Mouse (Mus musculus): ENCODE results near the gene Olfr691. TPM values are rescaled to one million over a fixed set of nuclear protein-coding genes. Genes with fewer than 3 reads are reported as not detected.
"Not testable (repeated sequence)": the region's sequence is repeated elsewhere in the genome, so short reads cannot be mapped to it uniquely, and the experiment has no call there.

Olfr691 gene
- total RNA-seq (2021): under 1 TPM; 0.72 to 0.91 TPM

DNA sequence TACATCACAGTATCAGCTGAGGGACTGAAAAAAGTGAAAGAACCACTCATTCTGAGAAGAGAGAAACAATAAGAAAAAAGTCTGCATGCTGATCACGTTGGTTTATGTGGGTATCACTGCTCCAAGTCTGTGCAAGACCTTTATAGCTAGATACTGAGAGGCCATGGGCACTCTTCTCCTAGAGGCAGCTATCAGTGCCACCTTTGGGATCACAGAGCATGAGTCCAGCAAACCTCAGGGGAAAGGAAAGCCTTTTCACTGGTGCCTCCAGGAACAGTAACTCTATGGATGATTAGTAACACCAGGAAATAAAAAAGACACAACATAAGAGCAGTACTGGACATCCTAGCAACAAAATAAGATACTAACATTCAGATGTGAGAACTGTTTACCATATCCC, at the start of gene Olfr691:
Olfr691 (minus strand) TSS at position 101 of the 400 bp plus-strand sequence.
- DNase-seq (ENCODE audit: low spot score in 2 of 2): no peak
- intact Hi-C loops (cut with DNase I): no loop called here

GRCm38 (mm10) chr7:105390236-105390635, 48.2 kb upstream of the Olfr691 start:
- no peak for DNase-seq (ENCODE audit: low spot score in 2 of 2)
- intact Hi-C loops (cut with DNase I): no loop called here

GRCm38 (mm10) chr7:105387696-105388095, 45.6 kb upstream of the Olfr691 start:
- DNase-seq (ENCODE audit: low spot score in 2 of 2): no peak
- intact Hi-C loops (cut with DNase I): no loop called here

- DNase-seq (ENCODE audit: low spot score in 2 of 2): no peak
- intact Hi-C loops (cut with DNase I): no loop called here
Observed at GRCm38 (mm10) chr7:105380329-105380728, 38.3 kb upstream of the Olfr691 start.

GRCm38 (mm10) chr7:105374866-105375265, 32.8 kb upstream of the Olfr691 start, which contains the start of gene Gm5901:
Gene Gm5901, plus strand, starts transcription at chr7:105375038.
- intact Hi-C loops (cut with DNase I): no loop called here
- DNase-seq (ENCODE audit: low spot score in 2 of 2): no peak

DNA sequence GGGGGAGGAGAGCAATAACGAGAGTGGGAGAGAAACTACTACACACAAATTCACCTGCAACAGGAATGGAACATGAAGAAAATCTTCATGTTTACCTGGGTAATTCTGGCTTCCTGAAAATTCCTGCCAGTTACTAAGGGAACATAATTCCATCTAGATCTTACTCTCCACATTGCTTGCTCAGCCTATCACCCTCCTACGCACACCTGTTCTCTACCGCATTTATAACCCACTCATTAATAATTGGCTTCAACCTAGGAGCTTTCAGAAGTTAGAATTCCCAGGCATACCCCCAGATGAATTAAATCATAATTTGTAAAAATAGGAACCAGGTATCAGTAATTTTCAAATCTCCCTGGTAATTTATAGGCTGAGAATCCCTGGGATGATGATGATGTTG, 31.9 kb upstream of the Olfr691 start:
- intact Hi-C loops (cut with DNase I): no loop called here
- no peak for DNase-seq (ENCODE audit: low spot score in 2 of 2)

DNA sequence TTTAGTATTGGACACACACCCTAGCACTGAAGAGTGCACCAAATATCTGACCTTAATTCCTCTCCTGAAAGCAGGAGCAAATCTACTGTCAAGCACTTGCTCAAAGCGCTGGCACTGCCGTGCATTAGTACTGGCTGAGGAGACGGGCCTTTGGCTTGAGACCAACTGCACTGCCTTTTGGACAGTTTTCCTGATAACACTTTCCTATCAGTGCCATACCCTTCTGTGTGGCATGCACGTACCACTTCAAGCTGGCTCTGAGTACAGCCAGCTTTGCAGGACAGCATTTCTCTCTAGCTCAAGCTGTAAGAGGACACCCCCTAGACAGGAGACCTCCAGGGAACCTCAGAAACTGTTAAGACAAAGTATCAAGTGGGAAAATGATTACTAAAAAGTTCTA, 31.4 kb upstream of the Olfr691 start:
- intact Hi-C loops (cut with DNase I): no loop called here
- DNase-seq (ENCODE audit: low spot score in 2 of 2): no peak

GRCm38 (mm10) chr7:105372912-105373311, 30.8 kb upstream of the Olfr691 start:
- intact Hi-C loops (cut with DNase I): no loop called here
- no peak for DNase-seq (ENCODE audit: low spot score in 2 of 2)

DNA sequence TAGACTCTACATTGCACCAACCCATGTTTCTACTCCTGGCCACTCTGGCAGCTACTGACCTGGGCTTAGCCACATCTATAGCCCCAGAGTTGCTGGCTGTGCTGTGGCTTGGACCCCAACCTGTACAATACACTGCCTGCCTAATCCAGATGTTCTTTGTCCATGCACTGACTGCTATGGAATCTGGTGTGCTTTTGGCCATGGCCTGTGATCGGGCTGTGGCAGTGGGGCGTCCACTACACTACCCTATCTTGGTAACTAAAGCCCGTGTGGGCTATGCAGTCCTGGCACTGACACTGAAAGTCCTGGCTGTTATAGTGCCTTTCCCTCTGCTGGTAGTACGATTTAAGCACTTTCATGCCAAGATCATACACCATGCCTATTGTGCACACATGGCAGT, 26.5 kb upstream of the Olfr691 start:
- DNase-seq (ENCODE audit: low spot score in 2 of 2): no peak
- intact Hi-C loops (cut with DNase I): no loop called here

- intact Hi-C loops (cut with DNase I): no loop called here
- DNase-seq (ENCODE audit: low spot score in 2 of 2): no peak
Observed at GRCm38 (mm10) chr7:105367930-105368329, 25.9 kb upstream of the Olfr691 start, which contains the start of gene Olfr692. Gene Olfr692, plus strand, starts transcription at chr7:105368230.

DNA sequence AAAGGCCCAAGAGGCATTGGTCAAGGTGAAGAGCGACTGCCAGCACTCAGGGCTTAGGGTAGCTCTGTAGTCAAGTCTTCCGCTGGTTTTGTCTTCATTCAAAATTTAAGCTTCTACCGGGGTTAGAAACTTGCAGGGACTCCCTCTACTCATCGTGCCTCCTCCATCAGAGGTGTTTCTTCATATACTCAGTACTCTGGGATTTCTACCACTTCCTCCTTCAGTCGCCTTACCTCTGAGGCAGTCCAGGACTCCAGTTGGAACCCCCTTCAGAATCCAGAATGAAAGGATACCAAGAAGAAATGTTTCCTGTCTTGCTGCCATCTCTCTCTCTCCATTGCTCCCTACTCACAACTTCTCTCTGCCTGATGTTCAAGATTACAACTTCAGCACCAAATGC, 25.2 kb upstream of the Olfr691 start:
- intact Hi-C loops (cut with DNase I): no loop called here
- no peak for DNase-seq (ENCODE audit: low spot score in 2 of 2)

DNA sequence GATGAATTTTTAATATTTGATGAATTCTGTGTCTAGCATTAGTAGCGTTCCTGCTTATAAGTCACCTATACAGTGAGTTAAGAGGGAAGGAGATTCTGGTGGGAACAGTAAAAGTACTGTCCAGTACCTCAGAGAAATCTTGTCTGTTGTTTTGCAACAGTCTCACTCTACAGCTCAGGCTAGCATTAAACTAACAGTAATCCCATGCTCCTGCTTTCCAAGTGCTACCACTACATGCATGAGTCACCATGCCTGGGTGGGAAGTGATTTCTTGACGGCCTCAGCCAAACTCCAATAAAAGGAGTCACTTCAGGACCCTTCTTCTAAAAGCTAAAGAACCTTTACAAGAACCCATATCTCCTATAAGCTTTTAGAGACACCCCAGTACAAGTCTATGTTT, 19.6 kb upstream of the Olfr691 start:
- intact Hi-C loops (cut with DNase I): no loop called here
- no peak for DNase-seq (ENCODE audit: low spot score in 2 of 2)

DNA sequence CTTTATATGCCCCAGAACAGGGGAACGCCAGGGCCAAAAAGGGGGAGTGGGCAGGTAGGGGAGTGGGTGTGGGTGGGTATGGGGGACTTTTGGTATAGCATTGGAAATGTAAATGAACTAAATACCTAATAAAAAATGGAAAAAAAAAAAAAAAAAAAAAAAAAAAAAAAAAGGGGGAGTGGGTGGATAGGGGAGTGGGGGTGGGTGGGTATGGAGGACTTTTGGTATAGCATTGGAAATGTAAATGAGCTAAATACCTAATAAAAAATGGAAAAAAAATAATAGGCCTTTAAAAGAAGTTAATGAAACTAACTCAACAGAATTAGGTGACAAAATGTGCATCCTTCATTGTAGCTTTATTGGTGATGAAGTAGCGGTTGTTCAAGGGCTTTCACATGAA, 14.4 kb upstream of the Olfr691 start:
- DNase-seq (ENCODE audit: low spot score in 2 of 2); intact Hi-C loops (cut with DNase I): not testable (repeated sequence)

GRCm38 (mm10) chr7:105356064-105356463, 14.0 kb upstream of the Olfr691 start:
- DNase-seq (ENCODE audit: low spot score in 2 of 2); intact Hi-C loops (cut with DNase I): not testable (repeated sequence)

DNA sequence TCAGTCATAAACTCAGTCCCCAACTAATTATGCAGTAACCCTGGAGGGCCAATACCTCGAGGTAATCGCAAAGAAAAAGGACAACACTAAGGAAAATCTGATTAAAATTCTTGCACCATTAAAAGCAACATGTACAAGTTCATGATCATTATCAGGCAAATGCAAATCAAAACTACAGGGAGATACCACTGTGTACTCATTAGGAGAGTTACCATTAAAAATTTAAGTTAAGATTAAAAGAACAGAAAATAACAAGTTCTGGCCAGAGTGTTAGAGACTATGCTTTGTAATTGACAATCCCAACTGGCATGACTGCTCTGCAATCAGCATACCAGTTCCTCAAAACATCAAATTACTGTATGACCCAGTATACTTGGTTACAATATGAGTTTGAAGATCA, 682 bp upstream of the Olfr691 start:
- intact Hi-C loops (cut with DNase I): no loop called here
- no peak for DNase-seq (ENCODE audit: low spot score in 2 of 2)

GRCm38 (mm10) chr7:105334004-105334403, 8.1 kb downstream of the Olfr691 start, which contains the start of gene Olfr690:
Gene Olfr690, minus strand, starts transcription at chr7:105334104.
- intact Hi-C loops (cut with DNase I): no loop called here
- no peak for DNase-seq (ENCODE audit: low spot score in 2 of 2)

DNA sequence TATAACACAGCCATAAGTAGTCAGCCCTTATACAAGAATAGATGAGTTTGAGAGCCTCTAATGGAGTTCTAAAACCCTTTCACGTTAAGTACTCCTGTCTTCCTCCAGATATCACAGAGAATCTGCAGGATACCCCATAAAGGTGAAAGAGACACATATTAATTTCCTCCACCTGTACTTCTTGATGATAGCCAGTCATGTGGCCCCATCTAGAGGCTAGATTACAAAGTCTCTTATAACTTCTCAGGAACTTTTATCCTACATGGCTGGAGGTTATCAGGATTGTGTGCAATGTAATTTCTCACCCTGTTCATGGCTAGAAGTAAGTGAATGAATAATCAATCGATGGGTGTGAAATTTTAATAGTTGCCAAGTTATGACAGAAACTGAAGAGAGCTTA, 16.8 kb downstream of the Olfr691 start:
- intact Hi-C loops (cut with DNase I): no loop called here
- no peak for DNase-seq (ENCODE audit: low spot score in 2 of 2)

DNA sequence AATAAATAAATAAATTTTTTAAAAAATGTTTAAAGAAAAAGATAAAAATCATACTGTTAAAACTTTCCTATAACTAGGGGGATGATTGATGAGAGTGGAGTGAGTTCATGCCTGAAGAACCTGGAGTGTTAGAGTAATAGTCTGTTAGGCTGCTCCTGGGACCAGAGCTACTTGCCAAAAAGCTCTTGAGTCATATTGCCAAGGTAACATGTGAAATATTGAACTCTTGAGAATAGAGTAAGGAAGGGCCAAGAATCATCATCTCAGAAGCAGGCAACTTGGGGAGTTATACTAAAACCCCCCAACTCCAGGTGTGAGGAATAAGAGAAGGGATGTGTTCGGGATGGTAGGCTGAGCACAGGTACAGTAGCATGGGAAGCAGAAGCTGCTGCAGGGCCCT, 31.2 kb downstream of the Olfr691 start, which contains the start of gene Olfr689:
Olfr689 (plus strand) TSS at position 301 of the 400 bp plus-strand sequence.
- intact Hi-C loops (cut with DNase I): no loop called here
- no peak for DNase-seq (ENCODE audit: low spot score in 2 of 2)

DNA sequence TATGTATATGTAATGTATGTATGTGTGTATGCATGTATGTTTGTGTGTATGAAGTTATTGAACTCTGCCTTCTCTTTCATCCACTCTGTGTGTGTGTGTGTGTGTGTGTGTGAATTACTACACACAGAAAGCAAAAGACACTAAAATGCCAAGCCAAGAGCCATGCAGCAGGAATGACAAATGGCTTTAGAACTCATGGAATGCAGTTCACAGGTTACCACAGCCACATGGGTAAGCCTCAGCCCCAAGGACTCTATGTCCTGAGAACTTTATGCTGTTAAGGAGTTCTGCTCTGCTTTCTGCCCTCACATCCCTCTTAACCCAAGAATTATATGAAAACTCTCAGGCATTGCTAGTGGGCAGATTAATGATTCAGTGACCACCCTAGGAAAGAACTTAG, 52.0 kb downstream of the Olfr691 start:
- intact Hi-C loops (cut with DNase I): no loop called here
- no peak for DNase-seq (ENCODE audit: low spot score in 2 of 2)

GRCm38 (mm10) chr7:105287795-105288194, 54.3 kb downstream of the Olfr691 start, which contains the start of gene Olfr688:
Gene Olfr688, plus strand, starts transcription at chr7:105288095.
- intact Hi-C loops (cut with DNase I): no loop called here
- DNase-seq (ENCODE audit: low spot score in 2 of 2): no peak
